Mouse (Mus musculus): ENCODE measurements around the gene Grm8.
"Not testable (repeated sequence)": the region's sequence is repeated elsewhere in the genome, so short reads cannot be mapped to it uniquely, and the experiment has no call there.

Grm8 gene

DNA sequence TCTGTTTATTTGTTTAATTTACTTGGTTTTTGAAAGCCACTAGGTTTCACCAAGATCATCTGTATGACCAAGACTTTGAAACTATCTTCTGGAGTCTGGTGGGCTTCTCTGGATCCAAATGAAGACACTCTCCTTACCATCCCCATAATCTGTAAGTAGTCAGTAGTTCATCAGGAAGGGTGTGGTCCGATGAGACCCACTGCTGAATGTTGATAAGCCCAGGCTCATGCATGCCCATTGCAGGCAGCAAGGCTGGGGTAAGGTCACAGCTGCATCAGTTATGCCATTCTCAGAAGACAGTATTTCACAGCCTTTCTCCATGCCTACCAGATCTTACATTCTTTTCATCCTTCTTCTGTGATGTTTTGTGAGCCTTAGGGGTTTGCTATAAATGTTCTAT lies 247.1 kb downstream of the Grm8 start:
- DNase-seq (ENCODE audit: low read depth, low spot score) = no peak

DNA sequence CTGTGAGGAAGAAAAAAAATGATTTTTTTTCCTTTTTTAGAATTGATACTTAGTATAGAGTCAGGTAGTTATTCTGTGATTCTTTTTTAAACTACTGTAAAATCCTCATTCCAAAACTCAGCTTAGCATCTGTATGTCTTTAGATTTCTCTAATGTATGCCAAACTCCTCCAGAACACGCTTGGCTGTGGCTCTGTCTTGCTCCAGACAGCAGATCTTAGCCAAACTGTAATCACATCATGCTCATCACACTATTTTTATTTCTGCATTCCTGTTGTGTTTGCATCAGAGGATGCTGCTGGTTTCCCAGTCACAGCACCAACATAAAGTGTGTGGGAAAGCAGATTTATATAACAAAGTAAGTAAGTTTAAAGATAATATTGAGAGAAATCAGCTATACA lies 249.2 kb downstream of the Grm8 start:
- no peak for DNase-seq (ENCODE audit: low read depth, low spot score)

DNA sequence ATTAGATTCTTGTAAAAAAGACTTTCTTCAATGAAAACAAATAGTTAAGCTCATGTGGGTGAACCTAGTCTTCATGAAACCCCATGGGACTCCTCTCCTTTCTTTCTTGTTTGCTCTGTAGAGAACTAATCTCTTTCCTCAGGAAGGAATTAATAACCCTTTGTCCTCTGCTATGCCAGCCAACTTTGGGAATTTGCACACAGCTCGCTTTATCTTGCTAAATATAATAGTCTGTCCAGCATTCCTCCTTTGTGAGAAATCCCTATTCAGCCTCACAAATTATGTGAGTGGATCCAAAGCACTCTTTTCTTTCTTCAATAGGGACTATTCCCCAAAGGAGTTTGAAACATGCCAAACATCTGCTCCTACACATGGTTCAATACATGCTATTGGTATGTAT lies 285.3 kb downstream of the Grm8 start:
- no peak for DNase-seq (ENCODE audit: low read depth, low spot score)

DNA sequence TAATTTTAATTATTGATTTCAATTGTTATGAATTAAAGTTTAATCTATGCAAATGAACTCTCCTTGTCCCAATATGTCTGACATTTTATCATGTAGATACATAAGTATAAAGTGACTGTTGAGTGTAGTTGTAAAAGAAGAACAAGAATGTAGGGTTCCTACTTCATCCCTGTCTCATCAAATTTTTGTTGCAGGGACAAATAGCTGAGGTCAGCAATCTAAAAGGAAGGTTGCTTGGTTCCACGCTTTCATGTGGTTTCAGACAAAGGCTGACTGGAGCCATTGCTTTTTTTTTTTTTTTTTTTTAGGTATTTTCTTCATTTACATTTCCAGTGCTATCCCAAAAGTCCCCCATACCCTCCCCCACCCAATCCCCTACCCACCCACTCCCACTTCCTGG lies 298.8 kb downstream of the Grm8 start:
- no peak for DNase-seq (ENCODE audit: low read depth, low spot score)

DNA sequence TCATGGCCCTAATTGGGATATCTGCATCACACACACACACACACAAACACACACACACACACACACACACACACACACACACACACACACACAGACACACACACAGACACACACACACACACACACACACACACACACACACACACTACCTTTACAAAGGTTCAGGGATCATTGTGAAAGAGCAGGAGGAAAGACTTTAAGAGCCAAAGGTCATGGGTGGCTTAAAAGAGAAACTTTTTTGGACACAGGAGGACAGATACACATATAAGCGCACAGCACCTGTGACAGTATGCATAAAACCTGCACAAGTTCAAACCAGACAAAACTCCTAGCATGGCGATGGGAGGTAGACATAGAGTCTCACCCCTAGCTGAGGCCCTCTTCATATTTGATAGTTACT lies 315.2 kb downstream of the Grm8 start:
- not testable (repeated sequence) for DNase-seq (ENCODE audit: low read depth, low spot score)

DNA sequence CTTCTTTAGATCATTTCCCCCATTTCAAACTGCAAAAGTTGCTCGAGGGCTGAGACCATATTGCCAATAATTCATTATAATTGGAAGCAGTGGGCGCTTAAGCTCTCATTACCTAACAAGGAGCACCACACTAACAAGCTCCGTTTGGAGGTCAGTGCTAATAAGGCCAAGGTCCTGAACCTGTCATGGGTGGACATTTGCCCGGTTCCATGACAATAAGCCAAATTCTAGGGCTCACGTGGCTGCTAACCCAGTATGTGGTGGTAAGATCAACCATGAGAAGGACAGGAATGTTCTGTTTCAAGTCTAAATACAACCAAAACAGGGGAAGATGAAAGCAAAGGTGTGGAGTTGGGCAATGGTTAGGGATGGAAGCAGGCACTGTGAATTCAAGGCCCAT lies 322.2 kb downstream of the Grm8 start:
- no peak for DNase-seq (ENCODE audit: low read depth, low spot score)

DNA sequence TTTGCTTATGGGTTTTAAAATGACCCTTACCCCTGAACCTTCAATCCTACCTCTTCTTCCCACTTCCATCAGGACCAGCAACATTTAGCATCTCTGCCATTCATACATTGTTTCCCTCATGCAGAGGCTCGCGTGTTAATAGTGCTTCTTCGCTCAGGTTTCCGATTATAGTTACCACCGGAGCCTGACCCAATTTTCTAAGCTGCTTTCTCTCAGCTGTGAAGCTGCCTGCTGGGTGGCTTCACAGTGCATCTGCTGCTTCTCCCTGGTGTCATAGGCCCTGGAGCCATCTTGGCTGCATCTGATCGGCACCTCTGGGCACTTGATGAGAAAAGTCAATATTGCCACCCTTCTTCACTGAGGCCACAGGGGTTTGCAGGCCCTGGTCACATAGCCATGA lies 325.0 kb downstream of the Grm8 start:
- no peak for DNase-seq (ENCODE audit: low read depth, low spot score)

DNA sequence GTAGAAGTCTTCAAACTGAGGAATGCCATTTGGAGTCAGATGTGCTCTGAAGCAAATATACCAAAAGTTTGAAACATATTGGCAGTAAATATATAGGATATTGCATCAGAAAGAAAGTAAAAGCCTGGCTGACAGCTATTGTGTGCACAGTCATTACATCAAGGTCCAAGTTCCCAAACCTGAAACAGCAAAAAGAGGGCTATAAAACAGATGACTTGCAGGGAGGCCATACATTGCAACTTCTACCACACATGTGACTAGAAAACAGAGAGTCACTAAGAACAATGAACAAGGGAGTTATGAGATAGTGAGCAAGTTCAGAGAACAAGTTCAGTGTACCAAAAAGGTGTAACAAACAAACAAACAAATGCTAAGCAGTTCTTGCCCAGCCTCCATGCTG lies 328.2 kb downstream of the Grm8 start:
- no peak for DNase-seq (ENCODE audit: low read depth, low spot score)

DNA sequence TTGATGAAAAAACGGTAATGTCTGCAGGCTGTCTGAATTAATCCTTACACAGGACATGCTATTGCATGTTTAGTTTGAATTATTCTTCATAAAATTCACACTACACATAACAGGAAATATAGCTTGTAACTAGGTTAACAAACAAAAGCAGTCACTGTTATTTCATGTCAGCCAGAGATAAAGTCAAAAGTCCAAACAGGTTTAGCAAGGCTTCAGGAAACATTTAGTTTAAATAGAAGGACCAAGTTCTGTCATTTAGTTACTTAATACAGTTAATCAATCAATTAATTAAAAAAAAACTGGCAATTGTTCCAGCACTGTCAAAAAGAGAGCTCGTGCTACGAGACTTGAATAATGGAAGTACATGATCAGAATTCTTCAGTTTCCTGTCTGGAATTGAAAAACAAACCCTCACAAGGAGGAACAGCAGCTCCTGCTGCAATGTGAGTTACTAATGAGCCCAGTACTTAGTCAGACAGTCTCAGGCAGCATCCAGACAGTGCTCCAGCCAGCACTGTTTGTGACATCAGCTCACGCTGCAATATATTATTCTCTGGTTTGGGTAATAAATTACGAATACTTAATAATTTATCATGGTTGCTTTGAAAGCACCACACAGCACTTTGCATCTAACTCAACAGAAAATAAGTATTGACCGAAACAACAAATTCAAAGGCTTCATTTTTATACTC lies 334.0 kb downstream of the Grm8 start:
- no peak for DNase-seq (ENCODE audit: low read depth, low spot score)

DNA sequence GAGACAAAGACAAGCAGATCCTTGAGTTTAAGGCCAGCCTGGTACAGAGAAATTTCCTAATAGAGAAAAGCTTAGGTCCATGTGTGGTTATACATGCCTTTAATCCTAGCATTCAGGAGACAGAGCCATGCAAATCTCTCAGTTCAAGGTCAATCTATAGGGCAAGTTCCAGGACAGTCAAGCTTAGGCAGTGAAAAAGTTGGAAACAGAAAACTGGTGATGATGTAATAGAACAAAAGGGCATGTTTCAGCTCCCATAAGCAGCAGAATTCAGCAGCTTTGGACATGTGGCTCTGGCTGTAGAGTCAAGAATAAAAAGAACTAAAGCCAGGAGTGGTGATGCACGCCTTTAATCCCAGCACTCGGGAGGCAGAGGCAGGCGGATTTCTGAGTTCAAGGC lies 336.2 kb downstream of the Grm8 start:
- no peak for DNase-seq (ENCODE audit: low read depth, low spot score)

DNA sequence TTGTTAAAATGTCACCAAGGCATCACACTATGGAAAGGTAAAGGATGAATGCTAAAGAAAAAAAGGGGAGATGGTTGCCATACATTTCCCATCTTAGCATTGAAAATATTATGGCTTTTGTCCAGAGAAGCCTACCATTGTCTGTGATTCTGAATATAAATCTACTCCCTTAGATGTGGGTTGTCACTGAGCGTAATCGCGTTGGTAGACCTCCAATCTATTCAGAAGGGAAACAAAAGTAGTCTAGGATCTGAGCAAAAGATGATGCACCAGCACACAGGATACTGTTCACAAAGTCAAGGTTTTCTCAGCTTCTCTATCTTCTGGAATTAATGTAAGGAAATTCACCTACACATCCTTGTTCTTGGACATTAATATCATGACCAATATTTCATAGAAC lies 345.4 kb downstream of the Grm8 start:
- no peak for DNase-seq (ENCODE audit: low read depth, low spot score)

DNA sequence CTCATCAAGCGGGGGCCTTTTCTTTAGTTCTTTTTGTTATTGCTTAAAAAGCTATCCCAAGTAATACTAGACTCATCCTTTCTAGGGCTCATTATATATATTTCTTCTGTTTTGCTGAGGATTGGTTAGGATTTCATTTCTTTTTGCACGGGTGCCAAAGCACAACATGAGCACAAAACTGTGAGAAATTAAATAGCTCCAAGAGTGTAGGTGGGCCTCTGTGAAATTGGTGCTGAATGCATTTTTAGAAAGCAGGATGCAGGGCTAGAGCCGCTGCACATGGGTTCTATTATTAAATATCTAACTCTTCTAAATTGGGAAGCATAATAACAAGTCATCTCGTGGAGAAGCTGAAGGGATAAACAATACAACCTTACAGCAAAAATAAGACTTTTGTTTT lies 345.8 kb downstream of the Grm8 start:
- no peak for DNase-seq (ENCODE audit: low read depth, low spot score)

DNA sequence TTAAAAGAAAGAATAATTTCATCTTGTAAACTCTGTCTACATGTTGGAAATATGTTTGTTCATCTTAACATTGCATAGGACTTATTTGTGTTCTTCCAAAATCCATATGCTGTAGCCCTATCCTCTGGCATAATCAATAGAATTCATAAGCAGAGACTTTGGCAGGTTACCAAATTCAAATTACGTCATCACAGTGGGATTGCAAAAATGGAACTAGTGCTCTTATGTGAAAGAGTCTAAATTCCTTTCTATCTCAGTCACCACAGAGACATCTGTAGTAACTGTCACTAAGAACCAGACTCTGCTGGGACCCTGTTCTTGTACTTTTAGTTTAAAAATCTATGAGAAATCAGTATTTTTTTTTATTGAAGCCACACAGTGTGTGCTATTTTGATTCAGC lies 352.7 kb downstream of the Grm8 start:
- DNase-seq (ENCODE audit: low read depth, low spot score) = no peak

DNA sequence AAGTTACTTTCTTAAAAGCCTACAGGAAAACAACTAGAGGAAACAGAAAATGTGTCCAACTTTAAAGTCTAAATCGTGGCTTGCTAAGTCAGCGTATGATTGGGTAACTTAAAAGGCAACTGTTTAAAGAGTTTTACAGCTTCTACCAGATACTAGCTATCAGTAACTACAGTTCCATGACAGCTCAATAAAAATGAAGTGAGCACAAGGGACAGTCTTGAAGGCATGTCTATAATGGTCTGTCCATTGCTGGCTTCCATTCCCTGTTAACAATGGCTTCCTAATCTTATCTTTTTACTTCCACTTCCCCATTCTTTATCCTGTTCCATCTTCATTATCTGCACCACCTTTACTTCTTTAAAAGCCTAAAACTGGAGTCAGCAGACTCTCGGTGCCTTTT lies 353.6 kb downstream of the Grm8 start:
- no peak for DNase-seq (ENCODE audit: low read depth, low spot score)

DNA sequence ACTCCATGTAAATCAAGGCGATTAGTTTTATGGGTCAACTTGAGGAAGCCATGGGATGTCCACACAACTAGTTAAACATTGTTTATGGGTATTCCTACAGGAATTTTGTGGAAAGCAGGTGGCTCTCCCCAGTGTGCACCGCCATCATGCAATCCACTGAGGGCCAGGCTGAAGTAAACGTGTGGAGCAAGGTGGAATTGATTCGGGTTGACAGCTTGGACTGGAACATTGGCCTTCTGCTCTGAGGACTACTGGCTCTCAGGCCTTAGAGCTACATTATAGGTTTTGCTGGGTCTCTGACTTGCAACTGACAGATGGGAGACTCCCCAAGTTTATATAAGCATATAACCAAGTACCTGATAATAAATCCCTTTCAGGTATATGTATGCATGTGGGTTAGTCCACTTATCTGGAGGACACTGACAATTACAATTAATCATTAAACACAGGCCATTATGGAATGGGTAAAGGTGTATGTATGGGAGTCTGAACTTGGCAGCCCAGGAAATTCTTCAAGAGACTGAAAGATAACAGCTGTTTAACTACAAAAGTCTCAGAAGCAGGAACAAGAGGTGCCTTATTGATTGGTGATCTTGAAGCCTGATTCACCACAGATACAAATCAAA lies 359.2 kb downstream of the Grm8 start:
- no peak for DNase-seq (ENCODE audit: low read depth, low spot score)

DNA sequence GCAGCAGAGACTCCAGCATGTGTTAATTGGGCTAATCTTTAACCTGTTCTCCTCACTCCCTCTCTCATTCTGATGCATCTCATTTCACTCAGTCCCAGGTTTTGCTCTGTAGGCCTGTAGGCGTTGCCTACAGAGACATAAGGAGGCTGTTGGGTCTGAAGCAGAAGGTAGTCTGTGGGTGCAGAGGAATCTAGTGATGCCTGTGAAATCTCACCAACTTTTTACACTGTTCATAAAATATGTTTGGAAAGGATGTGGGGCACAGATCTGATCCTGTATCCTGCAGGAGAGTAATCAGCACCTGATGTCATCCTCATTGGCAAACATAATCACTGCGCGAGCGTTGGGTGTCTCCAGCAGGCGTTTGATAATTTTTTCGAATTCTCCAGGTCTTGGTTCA lies 372.9 kb downstream of the Grm8 start:
- DNase-seq (ENCODE audit: low read depth, low spot score) = no peak

DNA sequence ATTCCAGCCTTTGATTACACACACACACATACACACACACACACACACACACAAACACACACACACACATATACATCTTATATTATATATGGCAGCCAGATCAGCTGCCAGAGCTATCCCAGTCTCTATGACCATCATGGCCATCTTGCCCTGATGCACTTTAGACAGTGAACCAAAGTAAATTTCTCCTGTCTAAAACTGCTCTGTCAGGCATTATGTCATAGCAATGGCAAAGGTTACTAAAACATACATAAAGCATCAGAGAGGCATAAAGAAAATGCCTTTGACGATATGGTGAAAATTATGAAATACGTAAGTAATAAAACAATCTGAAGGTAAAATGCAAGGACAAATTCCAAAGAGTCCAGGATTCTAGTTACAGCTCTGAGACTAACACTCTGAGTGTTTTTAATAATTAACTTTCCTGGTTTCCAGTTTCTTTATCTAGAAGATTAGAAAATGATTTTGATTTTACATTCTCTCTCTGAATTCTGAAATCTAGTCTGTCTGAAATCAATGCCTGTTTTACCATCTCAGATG lies 381.6 kb downstream of the Grm8 start:
- DNase-seq (ENCODE audit: low read depth, low spot score) = no peak

DNA sequence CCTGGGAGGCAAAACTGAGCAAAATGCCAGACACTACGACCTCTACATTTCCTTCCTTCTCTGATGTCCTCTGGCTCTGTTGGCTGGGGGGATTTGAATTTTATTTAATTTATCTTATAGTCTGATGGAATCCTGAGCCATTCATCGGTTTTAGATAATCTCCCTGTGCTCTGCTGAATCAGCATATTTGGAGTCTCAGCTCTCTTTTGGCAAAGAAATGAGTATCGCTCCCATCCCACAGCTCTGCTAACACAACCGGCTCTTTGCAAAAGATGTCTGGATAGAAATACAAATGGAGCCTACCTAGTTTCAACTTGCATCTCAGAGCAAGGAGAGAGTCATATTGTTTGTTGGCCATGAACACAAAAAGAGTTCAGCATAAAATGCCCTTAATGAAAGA lies 388.5 kb downstream of the Grm8 start:
- no peak for DNase-seq (ENCODE audit: low read depth, low spot score)

DNA sequence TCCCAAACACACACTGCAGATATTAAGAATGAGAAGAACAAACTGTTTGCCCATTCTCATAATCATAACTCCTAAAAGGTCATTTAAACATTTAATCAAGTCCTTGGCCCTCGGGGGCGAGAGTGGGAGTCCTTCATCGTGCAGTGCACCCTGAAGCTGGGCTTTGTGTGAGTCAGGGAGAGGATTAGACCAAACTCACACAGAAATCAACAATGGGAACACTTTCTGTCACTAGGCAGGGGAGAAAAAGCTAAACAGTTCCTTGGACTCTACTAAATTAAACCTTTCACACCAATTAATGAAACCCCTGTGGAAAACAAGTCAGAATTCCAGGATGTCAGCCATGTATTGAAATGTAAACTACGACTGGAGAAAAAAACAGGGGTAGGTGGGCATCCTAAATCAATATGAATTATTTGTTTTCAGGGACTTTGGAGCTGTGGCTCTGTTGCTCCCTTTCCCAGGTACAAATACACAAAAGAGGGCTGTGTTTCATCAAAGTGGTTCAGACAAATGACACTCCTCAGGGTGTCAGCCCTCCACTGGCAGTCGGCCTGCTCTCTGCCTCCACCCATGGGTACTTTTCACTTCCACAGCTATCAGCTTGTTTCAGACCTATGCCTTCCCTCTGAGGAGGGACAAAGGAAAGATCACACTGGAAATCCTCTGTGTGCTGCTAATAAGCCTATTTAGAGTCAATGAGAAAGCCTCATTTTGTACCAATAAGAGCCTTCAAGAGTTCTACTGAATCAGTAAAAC lies 389.1 kb downstream of the Grm8 start:
- DNase-seq (ENCODE audit: low read depth, low spot score) = no peak

DNA sequence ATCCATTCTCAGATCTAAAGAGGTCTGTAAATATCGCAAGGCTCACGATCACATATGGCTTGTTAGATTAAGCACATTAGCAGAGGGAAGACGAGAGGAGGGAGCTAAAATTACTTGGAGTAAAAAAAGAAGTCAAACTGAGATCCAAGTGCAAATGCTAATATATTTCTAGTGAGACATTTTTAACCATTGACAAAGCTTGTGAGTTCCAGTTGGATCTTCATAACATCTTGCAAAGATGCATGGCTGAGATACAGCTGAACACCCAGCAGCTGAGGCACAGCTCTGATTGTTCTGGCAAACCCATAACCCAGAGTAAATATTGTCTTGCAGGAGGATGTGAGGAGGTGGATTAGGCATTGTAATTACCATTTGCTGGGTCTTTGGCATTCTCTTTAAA lies 445.6 kb downstream of the Grm8 start:
- no peak for DNase-seq (ENCODE audit: low read depth, low spot score)

DNA sequence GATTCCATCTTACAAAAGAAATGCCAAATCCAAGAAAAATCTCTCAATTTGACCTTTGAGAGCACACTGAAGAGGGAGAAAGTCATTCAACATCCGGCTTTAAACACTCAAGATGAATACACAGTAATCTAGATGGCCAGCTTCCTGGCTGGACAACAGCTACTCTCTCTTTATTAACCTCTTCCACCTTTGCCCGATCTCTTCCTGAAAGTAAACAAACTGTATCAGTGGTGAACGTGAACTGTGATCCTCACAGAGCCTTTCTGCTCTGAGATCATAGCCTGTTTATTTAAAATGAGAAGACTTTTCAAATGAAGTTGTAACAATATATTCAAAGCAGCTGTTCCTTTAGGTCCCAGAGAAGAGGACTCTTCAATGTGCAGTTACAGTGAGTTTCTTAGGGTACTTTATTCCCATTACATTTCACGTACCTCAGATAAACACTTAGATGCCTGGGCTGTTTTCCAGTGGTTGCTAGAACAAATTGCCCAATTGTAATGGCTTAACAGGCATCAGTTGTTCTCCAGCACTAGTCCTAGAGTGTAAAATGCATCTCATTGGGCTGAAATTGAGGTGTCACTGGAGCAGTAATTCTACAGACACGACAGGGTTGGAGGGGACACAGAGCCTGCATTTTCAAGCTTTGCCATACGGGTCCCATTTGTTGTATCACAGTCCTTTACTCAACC lies 473.1 kb downstream of the Grm8 start:
- no peak for DNase-seq (ENCODE audit: low read depth, low spot score)

DNA sequence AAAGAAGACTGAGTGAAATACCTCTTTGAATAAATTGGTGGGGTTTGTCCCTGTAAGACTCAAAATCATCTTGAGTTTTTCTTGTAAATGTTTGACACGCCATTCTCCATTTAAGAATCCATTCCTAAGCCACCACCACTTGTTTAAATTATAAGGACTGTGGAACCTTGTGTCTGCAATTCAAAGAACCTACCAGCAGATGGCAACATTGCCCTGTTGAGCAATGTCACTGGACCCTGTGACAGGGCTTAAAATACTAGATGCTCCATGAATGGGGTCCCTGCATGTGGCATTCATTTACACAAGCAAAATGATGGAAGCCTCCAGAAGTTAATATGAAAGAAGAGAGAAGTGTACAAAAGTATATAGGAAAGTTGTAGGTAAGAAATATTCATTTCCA lies 477.5 kb downstream of the Grm8 start:
- DNase-seq (ENCODE audit: low read depth, low spot score) = peak; percentile 70
